Mouse (Mus musculus) cerebellum, adult 9-11 months (tissue): ENCODE measurements around the gene Lexm.

Experiments used
- DNase-seq: peaks from one replicate; pipeline ENCODE4 v3.0.0; 2022

Lexm gene

GRCm38 (mm10) chr4:106581176-106581864 lies 35.7 kb downstream of the Lexm start:
- no peak for DNase-seq

- no peak for DNase-seq
Measured at GRCm38 (mm10) chr4:106577511-106577910, 39.5 kb downstream of the Lexm start.

- DNase-seq: no peak
Measured at GRCm38 (mm10) chr4:106575022-106575421, 42.0 kb downstream of the Lexm start.

- DNase-seq: peak; percentile 45
Measured at GRCm38 (mm10) chr4:106571081-106571724, 45.8 kb downstream of the Lexm start.

GRCm38 (mm10) chr4:106569680-106570079 lies 47.4 kb downstream of the Lexm start:
- no peak for DNase-seq

- DNase-seq: no peak
Measured at GRCm38 (mm10) chr4:106564161-106564560, 52.9 kb downstream of the Lexm start.

GRCm38 (mm10) chr4:106562837-106563790 lies 53.9 kb downstream of the Lexm start:
- no peak for DNase-seq

GRCm38 (mm10) chr4:106562006-106562405 lies 55.0 kb downstream of the Lexm start:
- DNase-seq: no peak

- peak; percentile 93 for DNase-seq
Measured at GRCm38 (mm10) chr4:106560846-106561781, 55.9 kb downstream of the Lexm start, which contains the start of gene Dhcr24. Gene Dhcr24 (plus strand): TSS chr4:106561038.

- DNase-seq: no peak
Measured at GRCm38 (mm10) chr4:106560213-106560845, 56.7 kb downstream of the Lexm start.

- no peak for DNase-seq
Measured at GRCm38 (mm10) chr4:106559343-106560212, 57.5 kb downstream of the Lexm start.

- DNase-seq: no peak
Measured at GRCm38 (mm10) chr4:106557978-106558377, 59.1 kb downstream of the Lexm start.

GRCm38 (mm10) chr4:106557262-106557661 lies 59.8 kb downstream of the Lexm start:
- no peak for DNase-seq

- DNase-seq: no peak
Measured at GRCm38 (mm10) chr4:106550516-106551166, 66.4 kb downstream of the Lexm start.

- DNase-seq: no peak
Measured at GRCm38 (mm10) chr4:106548113-106548512, 68.9 kb downstream of the Lexm start.

GRCm38 (mm10) chr4:106546896-106547295 lies 70.1 kb downstream of the Lexm start:
- no peak for DNase-seq

GRCm38 (mm10) chr4:106545817-106546373 lies 71.1 kb downstream of the Lexm start:
- DNase-seq: no peak

GRCm38 (mm10) chr4:106542211-106542610 lies 74.8 kb downstream of the Lexm start:
- DNase-seq: no peak

GRCm38 (mm10) chr4:106541491-106541890 lies 75.5 kb downstream of the Lexm start:
- no peak for DNase-seq
